Mouse (Mus musculus): Measurements from ENCODE around the gene Zfp37.
"Not testable (repeated sequence)": the region's sequence is repeated elsewhere in the genome, so short reads cannot be mapped to it uniquely, and the experiment has no call there.

Gene Zfp37

DNA sequence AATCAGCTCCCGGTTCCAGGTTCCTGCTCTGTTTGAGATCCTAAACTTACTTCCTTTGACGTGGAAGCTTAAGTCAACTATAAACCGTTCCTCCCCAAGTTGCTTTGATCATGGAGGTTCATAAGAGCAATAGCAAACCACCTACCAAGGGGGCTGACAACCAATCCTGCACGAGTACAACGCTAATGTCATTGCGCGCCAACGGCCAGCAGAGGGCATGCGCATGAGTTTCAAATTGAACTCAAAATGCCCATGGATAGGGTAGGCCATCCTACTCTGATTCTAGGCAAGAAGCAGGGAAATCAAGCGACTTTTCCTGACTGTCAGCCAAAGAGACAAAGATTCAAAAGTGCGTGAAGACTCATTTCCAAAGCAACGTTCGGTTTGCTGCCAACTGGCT is at the start of gene Zfp37:
Zfp37 (minus strand) TSS at position 279 of the 400 bp plus-strand sequence.
- peak; percentile 78 for DNase-seq (ENCODE audit: low read depth, low spot score)

DNA sequence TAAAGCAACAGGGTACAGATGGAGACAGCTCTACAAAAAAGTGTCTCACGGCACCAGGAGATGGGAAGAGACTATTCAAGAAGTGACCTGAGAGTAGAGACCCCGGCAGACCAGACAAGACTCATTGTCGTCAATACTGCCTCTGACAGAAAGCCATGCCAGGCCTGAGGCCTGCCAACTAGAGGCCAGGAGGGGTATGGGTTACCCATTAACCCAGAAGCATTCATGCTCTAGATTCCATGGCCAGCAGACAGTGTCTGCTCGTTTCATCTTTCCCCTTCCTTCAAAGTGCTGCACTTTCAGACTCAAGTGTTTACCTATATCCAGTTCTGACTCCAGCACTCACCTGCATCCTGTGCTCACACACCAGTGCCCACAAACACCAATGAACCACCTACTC is 47.2 kb upstream of the Zfp37 start:
- DNase-seq (ENCODE audit: low read depth, low spot score) = no peak

DNA sequence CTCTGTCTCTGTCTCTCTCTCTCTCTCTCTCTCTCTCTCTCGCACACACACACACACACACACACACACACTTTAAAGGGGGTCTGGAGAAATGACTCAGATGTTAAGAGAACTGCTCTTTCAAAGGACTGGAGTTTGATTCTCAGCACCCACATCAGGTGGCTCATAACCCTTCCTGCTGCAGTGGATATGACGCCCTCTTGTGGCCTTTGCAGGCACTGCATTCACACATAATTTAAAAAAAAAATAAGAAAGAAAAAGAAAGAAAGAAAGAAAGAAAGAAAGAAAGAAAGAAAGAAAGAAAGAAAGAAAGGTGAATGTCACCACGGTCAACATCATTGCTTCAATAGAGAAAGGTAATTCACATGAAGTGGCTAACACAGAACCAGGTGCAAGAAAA is 46.4 kb upstream of the Zfp37 start:
- no peak for DNase-seq (ENCODE audit: low read depth, low spot score)

DNA sequence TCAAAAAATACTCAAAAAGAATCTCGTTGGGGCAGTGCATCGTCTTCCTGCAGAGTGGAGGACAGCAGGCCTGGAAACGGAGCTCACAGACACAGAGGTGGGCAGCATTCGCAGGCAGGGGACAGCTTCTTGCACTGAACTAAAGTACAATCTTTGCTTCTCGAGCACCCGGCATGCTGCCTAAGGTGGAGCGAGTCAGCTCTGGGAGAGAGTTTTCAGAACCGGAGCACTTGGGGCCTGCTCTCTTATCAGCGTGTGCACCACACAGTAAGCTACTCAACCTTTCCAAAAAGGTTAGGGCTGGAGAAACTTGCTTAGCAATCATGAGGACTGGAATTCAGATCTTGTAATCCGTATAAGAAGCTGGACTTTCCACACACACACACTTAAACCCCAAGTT is 45.8 kb upstream of the Zfp37 start:
- DNase-seq (ENCODE audit: low read depth, low spot score) = no peak

DNA sequence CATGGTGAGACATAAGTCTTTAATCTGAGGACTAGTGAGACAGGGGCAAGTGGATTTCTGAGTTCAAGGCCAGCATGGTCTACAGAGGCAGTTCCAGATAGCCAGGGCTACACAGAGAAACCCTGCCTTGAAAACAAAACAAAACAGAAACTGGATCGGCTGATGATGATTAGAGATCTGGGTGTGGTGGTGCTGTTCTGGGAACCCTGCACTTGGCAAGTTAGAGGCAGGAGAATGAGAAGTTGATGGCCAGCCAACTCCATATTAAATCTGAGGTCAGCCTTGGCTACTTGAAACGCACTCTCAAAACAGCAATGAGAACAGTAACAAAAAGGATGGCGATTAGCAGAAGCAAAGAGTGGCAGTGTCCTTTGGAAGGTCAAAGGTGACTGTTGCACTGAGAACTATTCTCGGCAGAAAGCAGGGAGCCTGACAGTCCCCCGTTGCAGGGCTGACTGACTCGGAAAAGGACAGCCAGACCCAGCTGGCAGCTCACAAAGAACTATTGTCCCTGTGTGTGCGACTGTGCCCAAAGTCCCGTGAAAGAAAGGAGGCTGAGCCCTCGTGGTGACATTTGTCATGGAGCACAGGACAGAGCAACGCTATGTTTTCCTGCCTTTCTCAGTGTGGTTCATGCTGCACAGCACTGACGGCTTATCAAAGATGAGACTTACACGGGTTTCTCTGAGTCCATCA is 44.1 kb upstream of the Zfp37 start:
- DNase-seq (ENCODE audit: low read depth, low spot score) = no peak

DNA sequence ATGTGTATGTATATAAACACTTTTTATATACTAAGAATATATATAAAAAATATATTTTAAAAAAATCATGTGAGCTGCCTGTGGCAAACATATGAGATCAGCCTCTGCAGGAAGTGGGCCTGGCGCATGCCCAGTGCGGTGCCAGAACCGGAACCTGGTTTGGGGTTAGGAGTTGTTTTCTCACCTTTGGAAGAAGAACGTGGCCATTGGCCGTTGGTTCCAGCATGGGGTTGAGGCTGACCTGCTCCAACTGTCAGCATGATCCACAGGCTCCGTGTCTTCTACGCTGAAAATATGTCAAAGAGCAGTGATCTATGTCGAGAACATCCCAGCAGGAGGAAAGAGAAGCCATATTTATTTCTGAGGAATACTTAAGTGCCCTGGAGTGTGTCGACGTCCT is 43.1 kb upstream of the Zfp37 start:
- DNase-seq (ENCODE audit: low read depth, low spot score) = no peak

DNA sequence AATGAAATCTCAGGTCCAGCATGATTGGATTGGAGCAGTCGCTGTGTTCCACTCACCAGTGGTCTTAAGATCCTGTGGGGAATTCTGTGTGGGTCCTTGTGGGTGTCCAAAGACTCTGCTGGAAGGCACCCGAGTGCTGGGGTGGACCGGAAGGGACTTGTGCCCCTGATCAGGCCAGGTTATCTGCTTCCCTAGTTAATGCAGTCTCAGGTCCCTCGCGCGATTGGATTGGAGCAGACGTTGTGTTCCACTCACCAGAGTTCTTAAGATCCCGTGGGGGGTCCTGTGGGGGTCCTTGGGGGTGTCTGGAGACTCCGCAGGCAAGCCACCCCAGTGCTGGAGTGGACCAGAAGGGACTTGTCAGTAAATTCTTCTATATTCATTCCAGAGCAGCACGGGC is 41.8 kb upstream of the Zfp37 start:
- no peak for DNase-seq (ENCODE audit: low read depth, low spot score)

DNA sequence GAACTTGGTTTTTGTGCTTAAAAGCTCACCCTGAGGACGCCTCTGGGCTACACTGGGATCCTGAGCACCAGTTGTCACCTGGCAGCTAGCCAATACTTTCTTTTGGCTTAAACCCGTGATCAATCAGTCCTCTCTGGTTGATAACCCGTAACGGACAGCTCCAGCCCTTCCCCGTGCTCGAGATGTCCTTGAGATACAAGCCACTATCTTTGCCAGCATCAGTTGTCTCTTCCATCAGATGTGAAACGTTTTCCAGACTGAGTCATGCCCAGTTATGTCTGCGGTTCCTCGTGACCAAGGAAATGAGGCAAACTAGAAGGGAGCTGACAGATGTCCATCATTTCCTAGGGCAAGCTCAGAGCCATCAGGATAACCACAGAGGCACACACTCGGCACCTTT is 36.3 kb upstream of the Zfp37 start:
- no peak for DNase-seq (ENCODE audit: low read depth, low spot score)

DNA sequence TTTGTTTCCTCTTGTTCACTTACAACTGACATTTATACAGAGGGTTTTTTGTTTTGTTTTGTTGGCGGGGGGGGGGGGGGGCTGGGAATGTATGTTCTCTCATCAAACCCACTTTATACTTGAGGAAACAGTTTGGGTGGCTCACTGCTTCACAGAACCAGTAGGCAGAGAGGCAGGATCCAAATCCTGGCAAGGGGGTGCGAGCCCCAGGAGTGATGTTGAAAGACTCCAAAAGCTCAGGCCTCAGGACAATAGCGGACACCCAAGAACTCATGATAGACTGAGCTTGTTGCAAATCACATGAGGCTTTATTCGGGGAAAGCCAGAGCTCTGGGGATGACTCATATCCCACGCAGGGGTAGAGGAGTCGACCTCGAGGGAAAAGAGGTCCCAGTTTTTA is 35.2 kb upstream of the Zfp37 start:
- not testable (repeated sequence) for DNase-seq (ENCODE audit: low read depth, low spot score)

DNA sequence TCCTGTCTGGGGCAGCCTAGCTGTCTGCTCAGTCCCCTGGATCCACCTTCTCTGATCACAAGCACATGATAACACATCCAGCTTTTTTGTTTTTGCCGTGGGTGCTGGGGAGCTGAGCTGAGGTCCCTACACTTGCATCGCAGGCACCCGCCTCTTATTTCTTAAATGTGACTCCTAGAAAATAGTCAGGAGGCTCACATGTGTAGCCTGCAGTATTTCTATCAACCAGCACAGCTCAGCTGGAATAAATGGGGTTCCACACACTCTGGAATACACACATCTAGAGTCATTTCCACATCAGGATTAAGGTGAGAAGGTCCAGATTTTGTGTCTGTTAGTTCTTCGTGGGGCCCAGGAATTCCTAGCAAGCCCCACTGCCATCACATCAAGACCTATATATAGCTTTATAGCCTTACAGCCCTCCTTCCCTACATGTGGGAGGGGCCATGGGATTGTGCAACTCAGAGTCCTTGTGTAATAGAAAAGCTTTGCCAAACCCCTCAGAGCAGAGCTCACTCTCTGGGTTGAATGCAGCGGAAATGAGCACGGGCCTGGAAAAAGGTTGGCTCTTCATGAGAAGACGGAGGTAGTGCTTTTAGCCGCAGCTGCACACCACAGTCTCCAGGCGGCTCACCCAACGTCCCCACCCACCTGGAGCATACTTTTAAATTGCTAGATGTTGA is 34.4 kb upstream of the Zfp37 start:
- no peak for DNase-seq (ENCODE audit: low read depth, low spot score)

DNA sequence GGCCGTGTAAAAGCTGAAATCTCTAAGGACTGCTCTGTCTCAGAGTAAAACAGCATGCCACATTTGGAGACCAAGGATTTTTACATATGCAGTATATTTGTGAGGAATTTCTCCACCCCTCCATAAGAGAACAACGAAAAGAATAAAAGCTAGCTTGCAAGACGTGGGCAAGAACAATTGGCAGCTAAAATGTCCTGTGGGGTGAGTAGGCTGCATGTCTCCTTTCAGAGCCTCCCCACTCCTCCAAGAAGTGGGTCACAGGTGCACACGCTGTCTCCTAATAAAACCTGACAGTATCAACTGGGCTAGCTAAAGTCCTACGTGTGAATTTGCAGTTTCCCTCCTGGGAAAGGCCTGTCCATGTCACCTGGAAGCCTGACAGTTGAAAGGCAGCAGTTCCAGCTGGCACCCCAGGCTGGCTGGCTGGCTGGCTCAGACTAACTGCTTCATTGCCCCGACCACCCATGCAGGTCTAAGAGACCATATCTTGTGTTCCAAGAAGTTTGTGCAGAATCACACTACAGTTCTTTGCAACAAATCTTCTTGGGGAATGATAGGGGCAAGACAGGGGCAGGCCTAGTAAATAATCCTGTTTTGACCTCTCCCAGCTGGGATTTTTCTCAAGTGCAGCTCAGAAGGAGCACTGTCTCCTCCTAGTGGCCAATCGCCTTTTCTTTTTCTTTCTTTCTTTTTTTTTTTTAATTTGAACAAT is 32.4 kb upstream of the Zfp37 start:
- peak; percentile 49 for DNase-seq (ENCODE audit: low read depth, low spot score)

DNA sequence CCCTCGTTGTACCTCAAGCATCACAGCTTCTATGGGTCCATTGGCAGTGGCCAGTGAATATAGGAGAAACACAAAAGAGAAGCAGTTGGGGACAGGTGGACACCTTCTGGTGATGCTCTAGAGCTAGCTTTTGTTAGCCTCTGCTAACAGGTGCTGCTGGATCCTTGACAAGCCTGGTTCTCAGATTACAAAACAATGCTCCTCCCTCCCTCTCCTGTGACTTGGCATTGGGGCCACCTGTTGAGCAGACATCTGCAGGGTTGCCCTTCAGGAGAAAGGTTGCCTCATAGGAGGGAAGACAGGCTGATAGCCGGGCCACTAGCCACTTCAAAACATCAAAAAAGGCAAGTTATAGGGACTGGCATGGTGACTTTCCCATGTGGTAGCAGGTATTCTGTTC is 31.4 kb upstream of the Zfp37 start, which contains the start of gene Slc31a2:
Slc31a2 (plus strand) TSS at position 287 of the 400 bp plus-strand sequence.
- DNase-seq (ENCODE audit: low read depth, low spot score) = peak; percentile 51

DNA sequence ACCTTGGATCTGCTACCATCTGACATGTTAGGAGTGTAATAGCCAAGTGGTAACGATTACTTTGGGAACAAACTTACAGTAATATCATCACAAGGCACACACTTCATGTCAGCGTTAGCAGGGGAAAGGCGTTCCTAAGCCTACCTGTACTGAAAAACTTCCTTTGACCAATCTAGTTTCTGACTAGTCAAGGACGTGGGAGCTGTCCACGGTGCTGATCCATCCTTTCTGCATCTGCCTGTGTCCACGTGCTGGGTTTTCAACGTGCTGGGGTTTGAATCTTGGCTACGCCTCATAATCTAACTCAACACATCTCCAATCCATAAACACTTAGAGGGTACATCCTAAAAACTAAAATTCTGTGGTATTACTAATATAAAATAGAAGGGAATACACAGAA is 26.1 kb upstream of the Zfp37 start:
- peak; percentile 71 for DNase-seq (ENCODE audit: low read depth, low spot score)

DNA sequence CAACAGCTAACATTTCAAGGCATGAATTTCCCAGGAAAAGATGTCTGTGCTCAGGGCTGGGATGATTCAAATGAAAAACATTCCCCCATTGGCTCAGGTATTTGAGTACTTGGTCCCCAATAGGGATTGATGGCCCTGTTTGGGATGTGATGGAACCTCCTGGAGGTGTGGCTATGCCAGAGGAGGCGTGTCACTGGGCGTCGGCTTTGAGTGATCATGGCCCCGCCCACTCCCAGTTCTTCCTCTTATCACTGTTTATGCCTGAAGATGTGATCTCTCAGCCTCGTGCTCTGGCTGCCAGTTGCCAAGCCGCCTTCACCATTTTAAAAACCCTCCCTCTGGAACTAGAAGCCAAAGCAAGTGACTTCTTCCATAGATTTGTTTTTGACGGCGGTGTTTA is 23.7 kb upstream of the Zfp37 start:
- DNase-seq (ENCODE audit: low read depth, low spot score) = peak; percentile 83

DNA sequence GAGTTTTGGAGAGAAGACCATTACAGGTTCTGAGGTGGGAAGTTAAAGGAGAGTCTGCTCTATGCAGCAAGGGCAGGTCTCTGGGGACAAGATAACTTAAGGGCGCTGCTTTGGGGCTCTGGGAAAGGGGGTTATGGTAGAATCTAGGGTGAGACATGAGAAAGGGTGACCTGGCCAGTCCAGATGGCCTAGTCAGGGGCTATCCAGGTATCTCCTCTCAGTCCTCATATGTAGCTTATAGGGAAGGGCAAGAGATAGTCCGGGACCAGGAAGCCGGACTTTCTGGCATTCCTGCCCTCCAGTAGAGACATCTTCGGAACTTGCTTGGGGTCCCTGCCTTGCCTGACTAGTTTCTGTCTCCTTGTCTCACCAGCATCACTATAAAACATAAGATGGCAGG is 20.9 kb upstream of the Zfp37 start:
- DNase-seq (ENCODE audit: low read depth, low spot score) = no peak

DNA sequence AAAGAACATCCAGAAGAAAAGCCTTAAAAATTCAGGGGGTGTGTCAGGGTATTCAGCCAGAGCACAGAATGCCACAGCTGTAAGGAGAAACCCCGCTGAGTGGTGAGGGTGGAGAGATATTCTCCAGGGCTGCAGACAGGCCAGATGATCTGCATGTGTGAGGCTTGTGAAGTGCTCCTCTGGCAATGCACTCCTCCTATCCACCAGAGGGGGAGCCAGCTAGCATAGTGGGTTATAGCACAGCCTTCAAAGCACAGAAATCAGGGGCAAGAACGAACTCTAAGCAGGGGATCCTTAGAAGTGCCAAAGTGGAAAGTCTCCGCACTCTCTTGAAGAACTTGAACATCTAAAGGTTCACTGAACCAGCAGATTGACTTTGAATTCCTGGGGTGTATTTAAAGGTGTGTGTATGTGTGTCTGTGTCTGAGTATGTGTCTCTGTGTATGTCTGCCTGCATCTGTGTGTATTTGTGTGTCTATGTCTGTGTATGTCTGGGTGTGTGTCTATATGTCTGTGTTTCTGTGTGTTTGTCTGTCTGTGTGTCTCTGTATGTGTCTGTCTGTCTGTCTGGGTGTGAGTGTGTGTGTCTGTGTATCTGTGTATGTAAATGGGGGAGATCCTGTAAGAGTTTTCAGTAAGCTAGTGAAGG is 20.2 kb upstream of the Zfp37 start:
- peak; percentile 98 for DNase-seq (ENCODE audit: low read depth, low spot score)

DNA sequence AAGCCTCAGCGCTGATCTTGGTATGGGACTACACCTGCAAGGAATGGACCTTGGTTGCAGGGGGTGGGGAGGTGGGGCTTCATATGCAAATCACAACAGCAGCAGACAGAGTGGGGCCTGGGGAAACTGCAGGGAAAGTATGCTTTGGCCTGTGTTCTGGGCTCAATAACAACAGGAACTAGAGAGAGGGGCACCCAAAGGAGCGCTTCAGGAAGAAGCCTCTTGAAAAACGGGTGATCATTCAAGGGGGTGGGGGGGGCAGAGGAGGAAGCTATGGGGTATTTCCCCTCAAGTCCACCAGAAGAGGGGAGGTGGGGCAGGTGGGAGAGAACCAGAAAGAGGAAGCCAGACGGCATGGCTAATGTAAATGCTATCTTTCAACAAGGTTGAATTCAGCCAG is 17.5 kb upstream of the Zfp37 start:
- no peak for DNase-seq (ENCODE audit: low read depth, low spot score)

DNA sequence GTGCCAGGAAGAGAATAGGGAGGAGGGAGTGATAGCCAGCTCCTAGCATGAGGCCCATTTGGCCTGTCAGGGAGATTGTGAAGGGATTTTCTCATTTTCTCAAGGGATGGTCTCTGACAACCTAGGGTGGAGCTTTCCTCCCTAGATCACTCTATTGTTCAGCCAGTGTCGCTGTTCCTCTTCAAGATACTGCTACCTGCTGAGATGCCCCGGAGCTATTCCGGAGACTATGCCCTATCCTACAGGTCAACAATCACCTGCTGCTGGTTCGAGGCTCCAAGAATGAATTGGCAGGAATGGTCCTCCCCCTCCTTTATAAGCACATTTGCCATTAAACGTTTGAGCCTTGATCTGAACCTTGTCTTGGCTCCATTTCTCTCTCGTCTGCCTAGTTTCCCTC is 9.7 kb upstream of the Zfp37 start:
- DNase-seq (ENCODE audit: low read depth, low spot score) = peak; percentile 81

DNA sequence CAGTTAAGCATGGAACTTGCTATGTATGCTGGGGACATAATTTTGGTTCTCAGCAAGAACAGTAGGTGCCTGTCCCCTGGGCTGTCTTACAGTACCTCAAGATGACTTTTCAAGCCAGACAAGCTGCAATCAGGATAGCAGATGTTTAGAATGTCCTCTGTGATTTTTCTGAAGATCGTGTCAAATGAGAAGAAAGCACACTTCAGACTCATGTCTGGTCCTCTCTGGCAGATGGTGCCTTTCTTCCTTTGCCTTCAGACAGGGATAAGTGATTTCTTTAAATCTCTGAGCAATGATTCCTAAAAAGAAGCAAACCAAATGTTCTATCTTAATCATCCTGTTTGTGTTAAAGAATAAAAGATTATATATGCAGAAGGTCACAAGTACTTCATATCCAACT is 694 bp downstream of the Zfp37 start:
- no peak for DNase-seq (ENCODE audit: low read depth, low spot score)

DNA sequence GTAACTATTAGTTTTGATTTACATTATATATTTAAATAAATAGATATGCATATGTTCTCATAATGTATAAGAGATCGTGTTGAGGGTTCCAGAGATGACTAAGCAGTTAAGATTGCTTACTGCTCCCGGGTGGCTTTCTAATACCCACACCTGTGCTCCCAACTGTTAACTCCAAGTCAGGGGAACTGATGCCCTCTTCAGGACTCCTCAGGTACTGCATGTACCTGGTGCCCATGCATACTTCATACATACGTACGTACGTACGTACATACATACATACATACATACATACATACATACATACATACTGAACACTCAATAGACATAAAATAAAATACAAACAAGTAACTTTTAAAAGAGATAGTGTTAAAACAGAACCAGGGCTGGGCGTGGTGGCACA is 1.4 kb downstream of the Zfp37 start:
- DNase-seq (ENCODE audit: low read depth, low spot score) = peak; percentile 82

DNA sequence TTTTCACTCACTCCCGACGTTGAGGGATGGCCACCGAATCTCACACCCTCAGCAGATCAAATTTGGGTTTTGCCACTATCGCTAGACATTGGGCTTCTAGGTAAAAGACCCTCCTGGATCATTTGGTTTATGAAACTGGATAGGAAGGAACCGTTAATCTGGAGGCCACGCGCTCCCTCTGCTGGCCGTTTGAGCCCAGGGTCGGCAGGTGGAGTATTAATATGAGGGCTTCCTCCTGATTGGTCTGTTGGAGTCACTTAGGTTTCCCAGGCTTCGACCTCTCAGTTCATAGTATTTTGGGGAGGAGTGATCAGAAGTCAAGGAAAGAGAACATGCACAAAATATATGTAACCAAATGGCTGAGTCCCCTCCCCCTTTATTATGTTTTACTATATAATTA is 2.5 kb downstream of the Zfp37 start:
- peak; percentile 67 for DNase-seq (ENCODE audit: low read depth, low spot score)

DNA sequence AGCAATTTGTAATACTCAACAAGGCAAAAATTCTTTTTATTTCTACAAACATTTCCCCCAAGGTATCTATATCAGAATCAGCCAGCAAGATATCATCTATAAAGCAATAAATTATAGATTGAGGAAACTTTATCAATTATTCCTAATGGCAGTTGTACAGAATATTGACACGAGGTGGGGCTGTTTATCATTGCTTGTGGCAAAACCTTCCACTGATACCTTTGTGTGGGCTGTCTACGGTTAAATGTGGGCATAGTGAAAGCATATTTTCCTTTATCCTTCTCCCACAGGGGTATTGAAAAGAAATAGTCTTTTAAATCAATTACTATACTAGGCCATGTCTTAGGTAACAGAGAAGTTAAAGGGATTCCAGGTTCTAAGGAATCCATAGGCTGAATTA is 17.4 kb downstream of the Zfp37 start:
- DNase-seq (ENCODE audit: low read depth, low spot score) = no peak
